Mouse (Mus musculus) liver, adult 2 months (tissue): ENCODE measurements around the gene Gm765. TPM values are rescaled to one million over a fixed set of nuclear protein-coding genes. Genes with fewer than 3 reads are reported as not detected.

ENCODE experiments used
- DNase-seq: peaks from one replicate; pipeline ENCODE4 v3.0.0-alpha.2; 2011; ENCODE audit warnings: low read depth, low spot score; ENCODE audit errors: extremely low read depth
- H3K27ac ChIP-seq: fragments of 200-500 bp; replicated peaks from 2 replicates; pipeline ENCODE4 v1.5.1; 2012; ENCODE audit warnings: low read depth, mild to moderate bottlenecking, control low read depth, inconsistent platforms, low read length; ENCODE audit not compliant: insufficient read depth
- H3K27me3 ChIP-seq: fragments of 200-500 bp; 2 replicates; pipeline ENCODE4 v1.6.1; 2012; ENCODE audit warnings: mild to moderate bottlenecking, moderate library complexity, low read length, inconsistent platforms; ENCODE audit not compliant: control insufficient read depth, insufficient read depth
- H3K36me3 ChIP-seq: fragments of 200-500 bp; 2 replicates; pipeline ENCODE4 v1.6.1; 2012; ENCODE audit warnings: low read length, inconsistent platforms; ENCODE audit not compliant: control insufficient read depth, insufficient read depth
- H3K4me1 ChIP-seq: fragments of 200-500 bp; 2 replicates; pipeline ENCODE4 v1.6.1; 2011; ENCODE audit warnings: low read length; ENCODE audit not compliant: control insufficient read depth, insufficient read depth
- H3K4me3 ChIP-seq: fragments of 200-500 bp; 2 replicates; pipeline ENCODE4 v1.5.1; 2011; ENCODE audit warnings: low read depth, mild to moderate bottlenecking, control low read depth, low read length, moderate library complexity; ENCODE audit not compliant: insufficient read depth
- H3K79me2 ChIP-seq: fragments of 200-500 bp; 2 replicates; pipeline ENCODE4 v1.6.1; 2012; ENCODE audit warnings: inconsistent platforms, mild to moderate bottlenecking, low read length, moderate library complexity; ENCODE audit not compliant: control insufficient read depth, insufficient read depth
- H3K9ac ChIP-seq: fragments of 200-500 bp; 2 replicates; pipeline ENCODE4 v1.6.1; 2012; ENCODE audit warnings: low read depth, mild to moderate bottlenecking, control low read depth, inconsistent platforms, low read length
- CTCF ChIP-seq: fragments of 200-500 bp; IDR thresholded peaks from 2 replicates; pipeline ENCODE4 v1.5.1; 2011; ENCODE audit warnings: low read depth, low read length, control low read depth
- POLR2A ChIP-seq: fragments of 200-500 bp; IDR thresholded peaks from 2 replicates; pipeline ENCODE4 v1.6.1; 2011; ENCODE audit warnings: low read length, control low read depth; ENCODE audit not compliant: insufficient read depth; ENCODE audit errors: extremely low read depth
- WGBS: fragments of 180-500 bp; shearing (Covaris S2); methylation state at CpG from one replicate; pipeline ENCODE4 v1.1.7; 2018; 5-methylcytosine and 5-hydroxymethylcytosine counted together
- polyA plus RNA-seq: library from polyadenylated mRNA; depleted of rRNA; stranded (reverse); fragments of >200 nt; gene quantifications from 2 replicates; pipeline ENCODE4 v1.2.3, GENCODE M21; 2012
- total RNA-seq: library from RNA; depleted of rRNA; stranded (reverse); fragments of >200 nt; gene quantifications from 2 replicates; pipeline ENCODE4 v1.2.3, GENCODE M21; 2014

Gm765 gene
- total and polyA plus RNA-seq, 2 experiments: 0.09 to 0.92 TPM

GRCm38 (mm10) chr6:98353285-98353684 is 10.7 kb upstream of the Gm765 start:
- WGBS: 91% methylated on average over 3 of the region's 3 CpGs
- no peak for DNase-seq
- TF ChIP-seq CTCF (no peak), POLR2A (no peak)

GRCm38 (mm10) chr6:98332714-98333113 is 9.8 kb downstream of the Gm765 start:
- Histone ChIP-seq H3K79me2 (no peaks in the 10 kb centered on the region), H3K27me3 (no peaks in the 10 kb centered on the region), H3K36me3 (no peaks in the 10 kb centered on the region), H3K4me1 (no peaks in the 10 kb centered on the region), H3K4me3 (no peak overlapping the region), H3K9ac (no peak overlapping the region), H3K27ac (no peak overlapping the region)
- peak; percentile 28 for DNase-seq
- TF ChIP-seq CTCF: no peak
- TF ChIP-seq POLR2A: no peak
- 72% methylated on average over 2 of the region's 2 CpGs for WGBS

More at GRCm38 (mm10) chr6:98353285-98353684, 10.7 kb upstream of the Gm765 start:
- Histone ChIP-seq H3K27me3 (no peaks in the 10 kb centered on the region), H3K4me3 (no peak overlapping the region), H3K36me3 (no peaks in the 10 kb centered on the region), H3K4me1 (no peaks in the 10 kb centered on the region), H3K9ac (no peak overlapping the region), H3K79me2 (no peaks in the 10 kb centered on the region), H3K27ac (no peak overlapping the region)

GRCm38 (mm10) chr6:98311659-98312058 is 30.9 kb downstream of the Gm765 start:
- H3K27me3 ChIP-seq: no peaks in the 10 kb centered on the region
- H3K79me2 ChIP-seq: no peaks in the 10 kb centered on the region
- H3K36me3 ChIP-seq: no peaks in the 10 kb centered on the region
- no peak for DNase-seq
- no peak overlapping the region for H3K4me3 ChIP-seq
- no peaks in the 10 kb centered on the region for H3K4me1 ChIP-seq
- no peak overlapping the region for H3K9ac ChIP-seq
- 90% methylated on average over 5 of the region's 5 CpGs for WGBS
- no peak overlapping the region for H3K27ac ChIP-seq
- TF ChIP-seq POLR2A (no peak), CTCF (no peak)

- peak; percentile 17 for DNase-seq
- Histone ChIP-seq H3K4me1 (peaks cover 7% of the 10 kb centered on the region), H3K36me3 (no peaks in the 10 kb centered on the region), H3K9ac (no peak overlapping the region), H3K27ac (no peak overlapping the region), H3K27me3 (no peaks in the 10 kb centered on the region), H3K4me3 (no peak overlapping the region), H3K79me2 (no peaks in the 10 kb centered on the region)
- WGBS: 33% methylated on average over 3 of the region's 3 CpGs
- no peak for TF ChIP-seq POLR2A
- TF ChIP-seq CTCF: no peak
These were observed 34.9 kb downstream of the Gm765 start for GRCm38 (mm10) chr6:98307647-98308046.

GRCm38 (mm10) chr6:98307159-98307558 is 35.4 kb downstream of the Gm765 start:
- H3K27ac ChIP-seq: no peak overlapping the region
- TF ChIP-seq POLR2A: no peak
- TF ChIP-seq CTCF: no peak
- H3K4me3 ChIP-seq: no peak overlapping the region
- H3K36me3 ChIP-seq: no peaks in the 10 kb centered on the region
- peaks cover 7% of the 10 kb centered on the region for H3K4me1 ChIP-seq
- WGBS: 22% methylated on average over 7 of the region's 7 CpGs
- DNase-seq: no peak
- no peaks in the 10 kb centered on the region for H3K79me2 ChIP-seq
- H3K27me3 ChIP-seq: no peaks in the 10 kb centered on the region
- H3K9ac ChIP-seq: no peak overlapping the region

GRCm38 (mm10) chr6:98292064-98292463 is 50.5 kb downstream of the Gm765 start:
- Histone ChIP-seq H3K9ac (no peak overlapping the region), H3K4me3 (no peak overlapping the region), H3K27ac (no peak overlapping the region), H3K4me1 (no peaks in the 10 kb centered on the region), H3K79me2 (no peaks in the 10 kb centered on the region), H3K27me3 (no peaks in the 10 kb centered on the region), H3K36me3 (no peaks in the 10 kb centered on the region)
- 90% methylated on average over 5 of the region's 5 CpGs for WGBS
- TF ChIP-seq CTCF (no peak), POLR2A (no peak)
- no peak for DNase-seq
